Mouse (Mus musculus): Measurements from ENCODE around the gene Chd5. TPM values are rescaled to one million over a fixed set of nuclear protein-coding genes. Genes with fewer than 3 reads are reported as not detected.
A peak's percentile ranks its signal among the peaks of the same experiment; 100 is the strongest.

Gene Chd5
- total RNA-seq (2014; rRNA removed) = 60.1 and 61.2 TPM in 2 replicates
- polyA plus RNA-seq (2015; fragmentation: Nextera tagmentation; extraction: Ambion mirVana) = 65.6 and 69.7 TPM in 2 replicates

- ATAC-seq (peak; percentile 52), DNase-seq (ENCODE audit: low spot score) (peak; percentile 81)
- H3K27ac ChIP-seq = peak within 1 kb of the TSS; percentile 82
- no peak for TF ChIP-seq CTCF (IDR thresholded peaks at IDR 0.05; ENCODE audit: low read depth)
- peak within 1 kb of the TSS; percentile 94 for H3K9ac ChIP-seq (replicated peaks; ENCODE audit: low read length)
- under 1% methylated on average over 48 of the region's 120 CpGs for WGBS
- 0 out of 2 replicates have a peak, but pooled peaks cover 5% of the 10 kb centered on the region for H3K4me1 ChIP-seq (ENCODE audit: insufficient read depth, low read length)
- peak within 1 kb of the TSS; percentile 89 for H3K4me2 ChIP-seq (ENCODE audit: low read depth, low read length)
- H3K27me3 ChIP-seq (ENCODE audit: insufficient read depth, low read length) = no peaks in the 10 kb centered on the region
- no peaks in the 10 kb centered on the region for H3K9me3 ChIP-seq (ENCODE audit: low read length)
- H3K4me3 ChIP-seq (ENCODE audit: low read length) = peak within 1 kb of the TSS; percentile 71
- peaks cover 7% of the 10 kb centered on the region; the same call in 1 of the 2 replicates for H3K36me3 ChIP-seq (ENCODE audit: insufficient read depth, low read length)
These were observed at the start of gene Chd5 for GRCm38 (mm10) chr4:152338419-152339292. Chd5 (plus strand) TSS chr4:152338651.

- Histone ChIP-seq H3K27ac (no peak overlapping the region), H3K9ac (replicated peaks; ENCODE audit: low read length) (no peak overlapping the region), H3K4me3 (ENCODE audit: low read length) (peak overlapping the region; percentile 28), H3K4me2 (ENCODE audit: low read depth, low read length) (peak overlapping the region; percentile 51), H3K9me3 (ENCODE audit: low read length) (no peaks in the 10 kb centered on the region), H3K4me1 (ENCODE audit: insufficient read depth, low read length) (peaks cover 19% of the 10 kb centered on the region), H3K27me3 (ENCODE audit: insufficient read depth, low read length) (peaks cover 57% of the 10 kb centered on the region), H3K36me3 (ENCODE audit: insufficient read depth, low read length) (no peaks in the 10 kb centered on the region)
- no peak for TF ChIP-seq CTCF (IDR thresholded peaks at IDR 0.05; ENCODE audit: low read depth)
- ATAC-seq = no peak
- under 1% methylated on average over 36 of the region's 39 CpGs for WGBS
- no peak for DNase-seq (ENCODE audit: low spot score)
These were observed 48.1 kb upstream of the Chd5 start for GRCm38 (mm10) chr4:152290385-152290784.

- no peak overlapping the region for H3K27ac ChIP-seq
- no peak for DNase-seq (ENCODE audit: low spot score)
- H3K4me2 ChIP-seq (ENCODE audit: low read depth, low read length) = no peak overlapping the region
- H3K27me3 ChIP-seq (ENCODE audit: insufficient read depth, low read length) = peaks cover 56% of the 10 kb centered on the region
- H3K9me3 ChIP-seq (ENCODE audit: low read length) = no peaks in the 10 kb centered on the region
- peaks cover 18% of the 10 kb centered on the region for H3K4me1 ChIP-seq (ENCODE audit: insufficient read depth, low read length)
- H3K9ac ChIP-seq (replicated peaks; ENCODE audit: low read length) = no peak overlapping the region
- no peak overlapping the region for H3K4me3 ChIP-seq (ENCODE audit: low read length)
- ATAC-seq = no peak
- H3K36me3 ChIP-seq (ENCODE audit: insufficient read depth, low read length) = no peaks in the 10 kb centered on the region
- TF ChIP-seq CTCF (IDR thresholded peaks at IDR 0.05; ENCODE audit: low read depth) = no peak
- WGBS = 21% methylated on average over 11 of the region's 11 CpGs
These were observed 47.5 kb upstream of the Chd5 start for GRCm38 (mm10) chr4:152290991-152291390.

GRCm38 (mm10) chr4:152291562-152291961 lies 46.9 kb upstream of the Chd5 start, which contains the start of gene Hes3:
Hes3 (minus strand) TSS chr4:152291662.
- 8% methylated on average over 6 of the region's 6 CpGs for WGBS
- no peaks in the 10 kb centered on the region for H3K36me3 ChIP-seq (ENCODE audit: insufficient read depth, low read length)
- H3K9me3 ChIP-seq (ENCODE audit: low read length) = no peaks in the 10 kb centered on the region
- no peak within 1 kb of the TSS for H3K27ac ChIP-seq
- H3K27me3 ChIP-seq (ENCODE audit: insufficient read depth, low read length) = peaks cover 51% of the 10 kb centered on the region
- H3K4me3 ChIP-seq (ENCODE audit: low read length) = peak within 1 kb of the TSS; percentile 28
- no peak for ATAC-seq
- TF ChIP-seq CTCF (IDR thresholded peaks at IDR 0.05; ENCODE audit: low read depth) = no peak
- DNase-seq (ENCODE audit: low spot score) = no peak
- no peak within 1 kb of the TSS for H3K9ac ChIP-seq (replicated peaks; ENCODE audit: low read length)
- peaks cover 12% of the 10 kb centered on the region for H3K4me1 ChIP-seq (ENCODE audit: insufficient read depth, low read length)
- H3K4me2 ChIP-seq (ENCODE audit: low read depth, low read length) = peak within 1 kb of the TSS; percentile 51

- Histone ChIP-seq H3K4me1 (ENCODE audit: insufficient read depth, low read length) (peaks cover 11% of the 10 kb centered on the region; the same call in 1 of the 2 replicates), H3K9ac (replicated peaks; ENCODE audit: low read length) (no peak overlapping the region), H3K27me3 (ENCODE audit: insufficient read depth, low read length) (peaks cover 46% of the 10 kb centered on the region), H3K36me3 (ENCODE audit: insufficient read depth, low read length) (no peaks in the 10 kb centered on the region), H3K9me3 (ENCODE audit: low read length) (no peaks in the 10 kb centered on the region), H3K4me3 (ENCODE audit: low read length) (no peak overlapping the region), H3K27ac (no peak overlapping the region), H3K4me2 (ENCODE audit: low read depth, low read length) (no peak overlapping the region)
- DNase-seq (ENCODE audit: low spot score) = peak; percentile 59
- no peak for ATAC-seq
- TF ChIP-seq CTCF (IDR thresholded peaks at IDR 0.05; ENCODE audit: low read depth) = no peak
- WGBS = 9% methylated on average over 12 of the region's 12 CpGs
These were observed 46.2 kb upstream of the Chd5 start for GRCm38 (mm10) chr4:152292102-152292765.

GRCm38 (mm10) chr4:152294188-152294929 lies 44.1 kb upstream of the Chd5 start:
- DNase-seq (ENCODE audit: low spot score) = no peak
- Histone ChIP-seq H3K4me2 (ENCODE audit: low read depth, low read length) (no peak overlapping the region), H3K27me3 (ENCODE audit: insufficient read depth, low read length) (peaks cover 38% of the 10 kb centered on the region), H3K4me1 (ENCODE audit: insufficient read depth, low read length) (peaks cover 14% of the 10 kb centered on the region; the same call in 1 of the 2 replicates), H3K9me3 (ENCODE audit: low read length) (no peaks in the 10 kb centered on the region), H3K9ac (replicated peaks; ENCODE audit: low read length) (no peak overlapping the region), H3K36me3 (ENCODE audit: insufficient read depth, low read length) (no peaks in the 10 kb centered on the region), H3K27ac (no peak overlapping the region), H3K4me3 (ENCODE audit: low read length) (no peak overlapping the region)
- peak; percentile 62 for TF ChIP-seq CTCF (IDR thresholded peaks at IDR 0.05; ENCODE audit: low read depth)
- ATAC-seq = no peak
- WGBS = 46% methylated on average over 10 of the region's 10 CpGs
